In the genomic region with DNA sequence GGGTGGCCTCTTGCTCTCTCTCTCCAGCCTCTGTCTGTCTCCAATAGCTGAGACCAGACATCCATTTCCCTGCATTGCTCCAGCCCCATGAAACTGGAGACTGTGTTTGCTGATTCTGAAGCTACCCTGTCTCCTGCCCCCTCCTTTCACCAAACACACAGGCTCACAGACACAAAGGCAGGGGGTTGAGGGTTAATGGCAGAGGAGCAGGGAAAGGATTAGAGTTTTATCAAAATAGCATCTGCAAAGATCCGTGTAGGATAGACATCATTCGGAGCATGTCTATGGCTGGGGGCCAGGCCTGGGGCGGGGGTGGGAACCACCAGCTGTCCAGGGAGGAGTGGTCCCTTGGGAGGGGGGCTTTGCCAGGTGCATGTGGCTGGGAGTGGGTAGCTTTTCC, we compare ENCODE assay signal across 12 mouse cellular contexts.
DNase-seq lines count a peak whose midpoint lies in the region; ATAC-seq and TF ChIP-seq lines count a peak whose summit lies in the region.
"Had no signal": no experiment of that assay in that cellular context is flagged by ENCODE, and none has a peak within 500 bp of the region (broad histone marks: within the 10 kb centered on the region; RNA-seq: fewer than 3 reads in every experiment).

No protein-coding gene starts in this region.

- no peak for TF ChIP-seq CTCF in forebrain, postnatal 0 days (IDR thresholded peaks at IDR 0.05; ENCODE audit: low read depth)

- ATAC-seq in forebrain, embryonic 12.5 days (ENCODE audit: low FRiP score): peak; percentile 55
- no peak for ATAC-seq in forebrain, postnatal 0 days
- peak; percentile 78 for ATAC-seq in midbrain, embryonic 11.5 days (ENCODE audit: low FRiP score)
- no peak for ATAC-seq in midbrain, embryonic 15.5 days (replicated peaks)
- ATAC-seq in limb, embryonic 11.5 days (ENCODE audit: insufficient number of reproducible peaks, low FRiP score, low TSS enrichment, low read depth): no peak

- no peaks in the 10 kb centered on the region for H3K27me3 ChIP-seq in forebrain, embryonic 12.5 days
- H3K27me3 ChIP-seq in forebrain, postnatal 0 days (ENCODE audit: insufficient read depth, low read length): no peaks in the 10 kb centered on the region
- H3K27me3 ChIP-seq in midbrain, embryonic 11.5 days (ENCODE audit: control insufficient read depth, insufficient read depth, low read length): no peaks in the 10 kb centered on the region
- no peaks in the 10 kb centered on the region for H3K27me3 ChIP-seq in midbrain, embryonic 15.5 days (replicated peaks)
- no peaks in the 10 kb centered on the region for H3K27me3 ChIP-seq in limb, embryonic 11.5 days (ENCODE audit: control insufficient read depth, insufficient read depth, low read length)

- H3K4me2 ChIP-seq in forebrain, embryonic 12.5 days: no peak overlapping the region
- H3K4me2 ChIP-seq in forebrain, postnatal 0 days (ENCODE audit: low read depth): no peak overlapping the region
- no peak overlapping the region for H3K4me2 ChIP-seq in midbrain, embryonic 11.5 days
- H3K4me2 ChIP-seq in midbrain, embryonic 15.5 days: no peak overlapping the region
- H3K4me2 ChIP-seq in limb, embryonic 11.5 days (ENCODE audit: low read depth, severe bottlenecking): no peak overlapping the region

- H3K9me3 ChIP-seq in forebrain, embryonic 12.5 days: no peaks in the 10 kb centered on the region
- H3K9me3 ChIP-seq in forebrain, postnatal 0 days (ENCODE audit: low read length): no peaks in the 10 kb centered on the region
- no peaks in the 10 kb centered on the region for H3K9me3 ChIP-seq in midbrain, embryonic 11.5 days (ENCODE audit: control insufficient read depth, low read length)
- no peaks in the 10 kb centered on the region for H3K9me3 ChIP-seq in midbrain, embryonic 15.5 days
- no peaks in the 10 kb centered on the region for H3K9me3 ChIP-seq in limb, embryonic 11.5 days (ENCODE audit: control insufficient read depth, low read length)

- H3K4me3 ChIP-seq in forebrain, embryonic 12.5 days (replicated peaks): no peak overlapping the region
- H3K4me3 ChIP-seq in forebrain, postnatal 0 days (ENCODE audit: low read depth, low read length): no peak overlapping the region
- no peak overlapping the region for H3K4me3 ChIP-seq in midbrain, embryonic 11.5 days (ENCODE audit: low read depth, low read length)
- H3K4me3 ChIP-seq in midbrain, embryonic 15.5 days: no peak overlapping the region
- H3K4me3 ChIP-seq in limb, embryonic 11.5 days (ENCODE audit: low read depth, low read length): no peak overlapping the region
- H3K4me3 ChIP-seq: erythroblast, embryonic 14.5 days had no signal

- DNase-seq in forebrain, postnatal 0 days: no peak
- peak; percentile 92 for DNase-seq in midbrain, embryonic 11.5 days (ENCODE audit: low spot score, missing footprints)
- DNase-seq in limb, embryonic 11.5 days (ENCODE audit: low spot score): no peak
- peak; percentile 56 for DNase-seq in yolk sac, embryonic 10.5 days (ENCODE audit: low spot score)
- DNase-seq in thymus, adult 18-20 months: no peak
- no peak for DNase-seq in spleen, adult 18-20 months
- DNase-seq: B cell, adult 2 months; thymus, postnatal 36 days had no signal

- H3K9ac ChIP-seq in forebrain, embryonic 12.5 days: no peak overlapping the region
- H3K9ac ChIP-seq in forebrain, postnatal 0 days: no peak overlapping the region
- peak overlapping the region; percentile 25; the same call in 1 of the 2 replicates for H3K9ac ChIP-seq in midbrain, embryonic 11.5 days (ENCODE audit: low read length)
- no peak overlapping the region for H3K9ac ChIP-seq in midbrain, embryonic 15.5 days
- H3K9ac ChIP-seq in limb, embryonic 11.5 days (ENCODE audit: low read length): 0 out of 2 replicates have a peak overlapping the region, but pooled peaks have one; percentile 4

- H3K36me3 ChIP-seq in forebrain, embryonic 12.5 days (replicated peaks): no peaks in the 10 kb centered on the region
- no peaks in the 10 kb centered on the region for H3K36me3 ChIP-seq in forebrain, postnatal 0 days (ENCODE audit: insufficient read depth)
- no peaks in the 10 kb centered on the region for H3K36me3 ChIP-seq in midbrain, embryonic 11.5 days (ENCODE audit: control insufficient read depth, insufficient read depth, low read length)
- no peaks in the 10 kb centered on the region for H3K36me3 ChIP-seq in midbrain, embryonic 15.5 days (replicated peaks)
- H3K36me3 ChIP-seq in limb, embryonic 11.5 days (ENCODE audit: control insufficient read depth, insufficient read depth, low read length): no peaks in the 10 kb centered on the region

- 0 out of 2 replicates have a peak overlapping the region, but pooled peaks have one; percentile 1 for H3K27ac ChIP-seq in forebrain, embryonic 12.5 days
- H3K27ac ChIP-seq in forebrain, postnatal 0 days (ENCODE audit: low read depth, low read length): no peak overlapping the region
- peak overlapping the region; percentile 15; the same call in 1 of the 2 replicates for H3K27ac ChIP-seq in midbrain, embryonic 11.5 days (ENCODE audit: low read depth, low read length)
- H3K27ac ChIP-seq in midbrain, embryonic 15.5 days: no peak overlapping the region
- no peak overlapping the region for H3K27ac ChIP-seq in limb, embryonic 11.5 days (replicated peaks; ENCODE audit: low read depth, low read length)
- H3K27ac ChIP-seq: macrophage had no signal

- 16% methylated on average over 3 of the region's 3 CpGs for WGBS in forebrain, embryonic 12.5 days
- WGBS in forebrain, postnatal 0 days: 17% methylated on average over 3 of the region's 3 CpGs
- WGBS in midbrain, embryonic 11.5 days: 12% methylated on average over 3 of the region's 3 CpGs
- WGBS in midbrain, embryonic 15.5 days: 10% methylated on average over 3 of the region's 3 CpGs
- WGBS in limb, embryonic 11.5 days: 36% methylated on average over 3 of the region's 3 CpGs

- H3K4me1 ChIP-seq in forebrain, embryonic 12.5 days: peaks cover 17% of the 10 kb centered on the region
- H3K4me1 ChIP-seq in forebrain, postnatal 0 days (ENCODE audit: insufficient read depth): no peaks in the 10 kb centered on the region
- H3K4me1 ChIP-seq in midbrain, embryonic 11.5 days (ENCODE audit: control insufficient read depth, insufficient read depth, low read length): peaks cover 14% of the 10 kb centered on the region
- peaks cover 9% of the 10 kb centered on the region for H3K4me1 ChIP-seq in midbrain, embryonic 15.5 days
- peaks cover 12% of the 10 kb centered on the region; the same call in 1 of the 2 replicates for H3K4me1 ChIP-seq in limb, embryonic 11.5 days (ENCODE audit: control insufficient read depth, insufficient read depth, low read length)

Comparison
In these comparisons a context has a peak if more than half of its experiments do, and no peak if none do; other contexts are left out.
1. ATAC-seq: peak in forebrain, embryonic 12.5 days (single experiment) and midbrain, embryonic 11.5 days (single experiment); none in forebrain, postnatal 0 days (single experiment), midbrain, embryonic 15.5 days (single experiment) and limb, embryonic 11.5 days (single experiment).
2. H3K27ac ChIP-seq: peak in forebrain, embryonic 12.5 days (single experiment) and midbrain, embryonic 11.5 days (single experiment); none in forebrain, postnatal 0 days (single experiment), midbrain, embryonic 15.5 days (single experiment) and limb, embryonic 11.5 days (single experiment).
3. H3K9ac ChIP-seq: peak in midbrain, embryonic 11.5 days (single experiment) and limb, embryonic 11.5 days (single experiment); none in forebrain, embryonic 12.5 days (single experiment), forebrain, postnatal 0 days (single experiment) and midbrain, embryonic 15.5 days (single experiment).
4. DNase-seq: peak in midbrain, embryonic 11.5 days (single experiment) and yolk sac, embryonic 10.5 days (single experiment); none in forebrain, postnatal 0 days (single experiment), limb, embryonic 11.5 days (single experiment), thymus, adult 18-20 months (0 of 2) and spleen, adult 18-20 months (0 of 2).